Mouse (Mus musculus) adrenal gland, adult 8-10 months (tissue): Measurements from ENCODE around the gene Acly. TPM values are rescaled to one million over a fixed set of nuclear protein-coding genes. Genes with fewer than 3 reads are reported as not detected.
A peak's percentile ranks its signal among the peaks of the same experiment; 100 is the strongest.
"Not testable (repeated sequence)": the region's sequence is repeated elsewhere in the genome, so short reads cannot be mapped to it uniquely, and the experiment has no call there.

Experiments
- DNase-seq: peaks from one replicate; pipeline ENCODE4 v3.0.0; 2022
- total RNA-seq, 4 experiments: library from RNA; stranded (reverse); gene quantifications; 2 replicates each; pipeline ENCODE4 v1.2.4; 2022

Acly gene
- total RNA-seq, 4 experiments from 2014 or later = 1,202 to 1,723 (median 1,362) TPM

GRCm38 (mm10) chr11:100544832-100545745 lies 17.3 kb upstream of the Acly start, which contains the start of gene Ttc25:
TSS of gene Ttc25 (plus strand) at chr11:100545607.
- peak; percentile 91 for DNase-seq

GRCm38 (mm10) chr11:100541577-100541976 lies 13.8 kb upstream of the Acly start:
- no peak for DNase-seq

- DNase-seq = no peak
Observed at GRCm38 (mm10) chr11:100540966-100541365, 13.2 kb upstream of the Acly start.

GRCm38 (mm10) chr11:100536466-100536865 lies 8.7 kb upstream of the Acly start:
- DNase-seq = no peak

- DNase-seq = no peak
Observed at GRCm38 (mm10) chr11:100535996-100536395, 8.2 kb upstream of the Acly start.

GRCm38 (mm10) chr11:100534821-100535220 lies 7.0 kb upstream of the Acly start:
- not testable (repeated sequence) for DNase-seq

GRCm38 (mm10) chr11:100534411-100534810 lies 6.6 kb upstream of the Acly start:
- not testable (repeated sequence) for DNase-seq

- no peak for DNase-seq
Observed at GRCm38 (mm10) chr11:100533871-100534270, 6.1 kb upstream of the Acly start.

- no peak for DNase-seq
Observed at GRCm38 (mm10) chr11:100528375-100529165, 770 bp upstream of the Acly start.

- no peak for DNase-seq
Observed at GRCm38 (mm10) chr11:100527066-100527457, 738 bp downstream of the Acly start.

GRCm38 (mm10) chr11:100526052-100526816 lies 1.6 kb downstream of the Acly start:
- no peak for DNase-seq

- no peak for DNase-seq
Observed at GRCm38 (mm10) chr11:100524987-100525630, 2.7 kb downstream of the Acly start.

- DNase-seq = no peak
Observed at GRCm38 (mm10) chr11:100524358-100524757, 3.4 kb downstream of the Acly start.

- DNase-seq = peak; percentile 88
Observed at GRCm38 (mm10) chr11:100520838-100521237, 7.0 kb downstream of the Acly start.

- no peak for DNase-seq
Observed at GRCm38 (mm10) chr11:100519188-100519587, 8.6 kb downstream of the Acly start.

GRCm38 (mm10) chr11:100518188-100518591 lies 9.6 kb downstream of the Acly start:
- DNase-seq = no peak

GRCm38 (mm10) chr11:100516291-100516690 lies 11.5 kb downstream of the Acly start:
- peak; percentile 84 for DNase-seq

GRCm38 (mm10) chr11:100515789-100516188 lies 12.0 kb downstream of the Acly start:
- no peak for DNase-seq

GRCm38 (mm10) chr11:100515061-100515460 lies 12.7 kb downstream of the Acly start:
- DNase-seq = peak; percentile 91

- DNase-seq = peak; percentile 86
Observed at GRCm38 (mm10) chr11:100513716-100514115, 14.1 kb downstream of the Acly start.

GRCm38 (mm10) chr11:100512384-100512783 lies 15.4 kb downstream of the Acly start:
- DNase-seq = no peak

- DNase-seq = no peak
Observed at GRCm38 (mm10) chr11:100510556-100510955, 17.2 kb downstream of the Acly start.
